Mouse (Mus musculus) duodenum, adult 2 months (tissue): ENCODE data around the gene Ccr7. TPM values are rescaled to one million over a fixed set of nuclear protein-coding genes. Genes with fewer than 3 reads are reported as not detected.

Experiments used
- polyA plus RNA-seq: library from polyadenylated mRNA; depleted of rRNA; stranded (reverse); fragments of >200 nt; gene quantifications from 2 replicates; pipeline ENCODE4 v1.2.3, GENCODE M21; 2012; ENCODE audit warnings: low replicate concordance; rRNA removed

Ccr7 gene
- 0.39 and 2.5 TPM in 2 replicates for polyA plus RNA-seq

DNA sequence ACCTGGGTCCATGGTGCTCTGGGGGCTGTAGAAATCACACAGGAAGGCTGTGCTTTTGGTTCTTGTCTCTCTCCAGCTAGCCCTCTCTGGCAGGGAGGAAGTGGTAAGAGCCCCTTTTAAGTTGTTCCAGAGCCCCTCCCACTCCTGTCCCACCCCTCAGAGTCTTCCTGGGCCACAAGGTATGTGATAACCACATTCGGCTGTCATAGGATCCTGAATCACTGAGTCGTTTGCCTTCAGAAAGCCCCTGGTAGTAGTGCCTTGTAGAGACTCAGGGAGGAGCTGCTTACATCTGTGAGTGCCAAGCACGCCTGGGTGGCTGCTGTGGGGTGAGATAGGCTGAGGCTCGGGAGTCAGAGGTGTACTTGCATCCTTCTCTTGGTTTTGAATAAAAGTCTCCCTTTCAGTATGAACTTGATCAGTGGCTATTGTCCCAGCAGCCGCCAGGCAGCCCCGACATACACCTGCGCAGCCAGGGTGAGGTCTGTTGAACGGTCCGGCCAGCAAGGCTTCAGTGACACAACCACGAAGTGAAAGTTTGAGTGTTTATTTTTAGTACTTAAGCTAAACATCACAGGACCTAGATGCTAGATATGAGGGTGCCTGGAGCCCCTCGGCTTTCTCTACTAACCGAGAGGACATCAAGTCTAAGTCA lies at the start of gene Ccr7:
TSS of gene Ccr7 (minus strand) at position 91 of the 655 bp plus-strand sequence.

Other genes with a start within 250 kb of the Ccr7 start
- 0.12 and 0.36 TPM in 2 replicates for gene Cdc6, start 247.3 kb downstream of the Ccr7 start, polyA plus RNA-seq
- 39.4 and 56.7 TPM in 2 replicates for gene Rara, start 227.3 kb downstream of the Ccr7 start, polyA plus RNA-seq
- gene Gjd3, start 172.1 kb downstream of the Ccr7 start, polyA plus RNA-seq, result 3.4 and 7.4 TPM in 2 replicates
- gene Top2a, start 130.9 kb downstream of the Ccr7 start, polyA plus RNA-seq, result 2.1 and 3.1 TPM in 2 replicates
- 112 and 133 TPM in 2 replicates for gene Igfbp4, start 113.8 kb downstream of the Ccr7 start, polyA plus RNA-seq
- 14.9 and 27.4 TPM in 2 replicates for gene Tns4, start 65.8 kb downstream of the Ccr7 start, polyA plus RNA-seq
- gene Smarce1, start 75.9 kb upstream of the Ccr7 start, polyA plus RNA-seq, result 4.2 and 7.6 TPM in 2 replicates
- gene Krt222, start 89.0 kb upstream of the Ccr7 start, polyA plus RNA-seq, result 0.07 and 0.12 TPM in 2 replicates
- not detected in 2 replicates for gene Krt24, start 130.2 kb upstream of the Ccr7 start, polyA plus RNA-seq
- not detected in 2 replicates for gene Krt25, start 167.9 kb upstream of the Ccr7 start, polyA plus RNA-seq
- gene Krt26, start 182.9 kb upstream of the Ccr7 start, polyA plus RNA-seq, result not detected in 2 replicates
- not detected in 2 replicates for gene Krt27, start 196.0 kb upstream of the Ccr7 start, polyA plus RNA-seq
- 0.15 TPM in 1 of 2 replicates, not detected in the other for gene Krt28, start 219.8 kb upstream of the Ccr7 start, polyA plus RNA-seq
- 0.22 and 0.31 TPM in 2 replicates for gene Krt10, start 234.3 kb upstream of the Ccr7 start, polyA plus RNA-seq